Mouse (Mus musculus): Measurements from ENCODE around the gene Aqp9.

DNA sequence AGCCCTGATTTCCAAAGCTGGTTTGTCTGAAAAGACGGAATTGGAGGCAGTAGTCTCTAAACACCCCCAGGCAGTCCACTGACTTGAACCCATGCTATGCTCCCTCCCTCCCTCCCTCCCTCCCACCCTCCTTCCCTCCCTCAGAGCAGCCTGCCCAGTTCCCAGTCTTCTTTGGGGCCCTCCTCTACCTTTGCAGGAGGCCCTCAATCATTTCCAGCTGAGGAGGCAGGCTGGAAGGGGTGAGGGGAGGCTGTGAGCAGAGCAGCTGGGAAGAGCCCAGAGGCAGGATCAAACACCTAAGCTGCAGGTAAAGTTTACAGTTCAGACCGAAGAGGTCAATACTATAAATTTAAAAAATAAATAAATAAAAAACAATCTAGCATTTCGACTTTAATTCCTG lies 4.1 kb downstream of the Aqp9 start:
- TF ChIP-seq POLR2A (IDR thresholded peaks at IDR 0.05; ENCODE audit: borderline replicate concordance, control insufficient read depth, low read depth, low read length): no peak
- no peak for TF ChIP-seq CTCF (IDR thresholded peaks at IDR 0.05; ENCODE audit: control insufficient read depth, insufficient read depth, low read length)

Measured in bone marrow, adult 2 months (tissue).